ENCODE assay signal across 8 mouse cellular contexts in the genomic region with DNA sequence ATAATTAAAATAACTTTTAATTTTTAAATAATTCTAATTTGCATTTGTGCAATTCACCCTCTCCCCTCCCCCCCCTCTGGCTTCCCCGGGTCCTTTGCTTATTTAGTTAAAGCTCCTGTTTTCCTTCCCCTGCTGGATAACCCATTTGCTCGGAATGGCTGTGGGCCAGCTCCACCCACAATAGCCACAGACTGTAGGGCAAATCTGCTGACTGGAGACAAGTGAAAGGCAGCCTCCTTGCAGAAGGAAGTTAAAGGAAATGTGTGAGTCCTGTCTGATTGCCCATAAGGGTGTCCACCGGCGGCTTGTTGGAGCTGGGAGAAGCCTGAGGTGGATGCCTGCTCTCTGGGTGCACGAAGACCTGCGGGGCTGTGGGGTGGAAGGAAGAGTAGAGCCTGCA.
A peak's percentile ranks its signal among the peaks of the same experiment; 100 is the strongest.
DNase-seq lines count a peak whose midpoint lies in the region; ATAC-seq and TF ChIP-seq lines count a peak whose summit lies in the region.

No protein-coding gene starts in this region.

- H3K4me3 ChIP-seq in ES-E14 (ENCODE audit: insufficient read depth in 1 of 2, low read depth in 1 of 2, low read length in 2 of 2, poor library complexity in 1 of 2, severe bottlenecking in 1 of 2): no peak overlapping the region
- H3K4me3 ChIP-seq in intestine, embryonic 15.5 days (replicated peaks): no peak overlapping the region
- no peak overlapping the region for H3K4me3 ChIP-seq in macrophage (ENCODE audit: inconsistent target)

- H3K4me1 ChIP-seq in ES-E14 (ENCODE audit: control insufficient read depth in 2 of 2, insufficient read depth in 2 of 2, low read length in 2 of 2, poor library complexity in 1 of 2): peaks cover 0 to 8% of the 10 kb centered on the region in 2 experiments; a peak in 1 of 4 replicates
- H3K4me1 ChIP-seq in intestine, embryonic 15.5 days (replicated peaks): peaks cover 12% of the 10 kb centered on the region

- peak; percentile 53 for ATAC-seq in intestine, embryonic 15.5 days
- no peak for ATAC-seq in CD4-positive, CD25-positive, alpha-beta regulatory T cell, adult 4 months

- in situ Hi-C loops in ES-E14 (cut with MboI; ENCODE audit: low sequenced_read_pairs in 2 of 2, unreplicated experiment in 2 of 2): no loop called here

- no peak overlapping the region for H3K9ac ChIP-seq in ES-E14 (ENCODE audit: insufficient read depth, low read depth, low read length, poor library complexity, severe bottlenecking)
- no peak overlapping the region for H3K9ac ChIP-seq in intestine, embryonic 15.5 days

- H3K4me2 ChIP-seq in intestine, embryonic 15.5 days (replicated peaks): 0 out of 2 replicates have a peak overlapping the region, but pooled peaks have one; percentile 15

- no peaks in the 10 kb centered on the region for H3K9me3 ChIP-seq in ES-E14 (ENCODE audit: control insufficient read depth, insufficient read depth, low read depth, low read length)
- H3K9me3 ChIP-seq in intestine, embryonic 15.5 days: no peaks in the 10 kb centered on the region

- 27% methylated on average over 6 of the region's 6 CpGs for WGBS in intestine, embryonic 15.5 days
- WGBS in macrophage (ENCODE audit: missing documents): 0% methylated on average over 5 of the region's 6 CpGs

- H3K36me3 ChIP-seq in ES-E14 (ENCODE audit: control insufficient read depth, insufficient read depth, low read length, poor library complexity, severe bottlenecking) (no peaks in the 10 kb centered on the region), macrophage (ENCODE audit: inconsistent target) (no peaks in the 10 kb centered on the region)
- no peaks in the 10 kb centered on the region for H3K36me3 ChIP-seq in intestine, embryonic 15.5 days

- H3K27ac ChIP-seq in ES-E14 (ENCODE audit: insufficient read depth, low read depth, low read length, poor library complexity, severe bottlenecking) (no peak overlapping the region), macrophage (peak overlapping the region; percentile 68)
- peak overlapping the region; percentile 18; the same call in 1 of the 2 replicates for H3K27ac ChIP-seq in intestine, embryonic 15.5 days

- no peaks in the 10 kb centered on the region for H3K79me2 ChIP-seq in macrophage (ENCODE audit: inconsistent target)

- no peaks in the 10 kb centered on the region for H3K27me3 ChIP-seq in intestine, embryonic 15.5 days (replicated peaks)

- DNase-seq in ES-E14 (ENCODE audit: low read depth, low spot score): no peak
- DNase-seq in cerebellum, adult 8-10 months: peak; percentile 64
- DNase-seq in gastrocnemius, postnatal 25 days: peak; percentile 50
- DNase-seq in left cerebral cortex, adult 18-20 months (ENCODE audit: low spot score in 2 of 2): peak; percentile 31 to 46
- no peak for DNase-seq in spleen, adult 18-20 months

TF ChIP-seq in ES-E14, 5 proteins besides CTCF, POLR2A, EP300 and RAD21:
- TF ChIP-seq ZNF384 (IDR thresholded peaks at IDR 0.05; ENCODE audit: low read depth, low read length) (no peak), HCFC1 (IDR thresholded peaks at IDR 0.05; ENCODE audit: borderline replicate concordance, insufficient read depth, low read length) (no peak), ZC3H11A (IDR thresholded peaks at IDR 0.05; ENCODE audit: borderline replicate concordance, low read depth, low read length) (no peak), MAFK (IDR thresholded peaks at IDR 0.05; ENCODE audit: insufficient read depth, low read depth, low read length) (0 out of 2 replicates have a peak, but pooled peaks have one; percentile 19), CHD2 (IDR thresholded peaks at IDR 0.05; ENCODE audit: low read depth, low read length) (no peak)

Comparison
In these comparisons a context has a peak if more than half of its experiments do, and no peak if none do; other contexts are left out.
1. DNase-seq: peak in cerebellum, adult 8-10 months (single experiment), gastrocnemius, postnatal 25 days (single experiment) and left cerebral cortex, adult 18-20 months (2 of 2); none in ES-E14 (single experiment) and spleen, adult 18-20 months (0 of 2).